Mouse (Mus musculus): ENCODE measurements around the gene Defb19. TPM values are rescaled to one million over a fixed set of nuclear protein-coding genes. Genes with fewer than 3 reads are reported as not detected.

Gene Defb19
- total RNA-seq, 2 experiments from 2014 or later, result not detected

DNA sequence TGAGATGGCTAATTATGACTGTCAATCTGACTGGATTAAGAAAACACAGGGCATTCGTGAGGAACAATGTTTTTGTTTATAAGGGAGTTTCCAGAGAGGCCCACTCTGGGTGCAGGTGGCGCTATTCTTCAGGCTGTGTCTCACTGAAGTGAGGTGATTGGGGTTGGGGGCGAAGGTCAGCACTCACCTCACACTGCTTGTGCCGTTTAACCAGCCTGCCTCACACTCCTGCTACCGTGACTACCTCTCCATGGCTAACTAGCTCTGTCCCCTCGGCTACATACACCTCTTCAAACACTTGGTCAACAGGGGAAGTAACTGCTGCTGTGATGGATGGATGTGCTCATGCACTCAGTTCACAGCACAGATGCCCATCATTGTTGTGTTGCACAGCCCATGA lies 8.9 kb upstream of the Defb19 start:
- no peak for DNase-seq
- intact Hi-C loops (cut with DNase I), result no loop called here

DNA sequence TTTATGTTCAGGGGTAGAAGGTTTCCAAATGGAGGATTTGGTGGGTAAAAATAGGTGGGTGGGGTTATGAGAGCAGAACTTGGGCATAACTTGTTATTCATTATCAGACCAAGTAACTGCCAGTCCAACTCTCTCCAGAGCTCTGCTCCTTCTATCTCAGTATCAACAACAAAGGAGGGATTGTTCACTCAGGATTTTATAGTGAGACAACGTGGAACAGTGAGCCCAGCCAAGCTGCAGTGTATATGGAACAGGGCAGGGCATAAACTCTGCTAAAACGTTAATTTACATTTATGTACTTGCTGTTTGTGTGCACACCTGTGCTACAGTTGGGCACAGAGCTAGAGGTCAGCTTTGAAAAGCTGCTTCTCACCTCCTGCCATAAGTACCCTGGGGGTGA lies 8.3 kb upstream of the Defb19 start:
- intact Hi-C loops (cut with DNase I), result no loop called here
- DNase-seq, result no peak

DNA sequence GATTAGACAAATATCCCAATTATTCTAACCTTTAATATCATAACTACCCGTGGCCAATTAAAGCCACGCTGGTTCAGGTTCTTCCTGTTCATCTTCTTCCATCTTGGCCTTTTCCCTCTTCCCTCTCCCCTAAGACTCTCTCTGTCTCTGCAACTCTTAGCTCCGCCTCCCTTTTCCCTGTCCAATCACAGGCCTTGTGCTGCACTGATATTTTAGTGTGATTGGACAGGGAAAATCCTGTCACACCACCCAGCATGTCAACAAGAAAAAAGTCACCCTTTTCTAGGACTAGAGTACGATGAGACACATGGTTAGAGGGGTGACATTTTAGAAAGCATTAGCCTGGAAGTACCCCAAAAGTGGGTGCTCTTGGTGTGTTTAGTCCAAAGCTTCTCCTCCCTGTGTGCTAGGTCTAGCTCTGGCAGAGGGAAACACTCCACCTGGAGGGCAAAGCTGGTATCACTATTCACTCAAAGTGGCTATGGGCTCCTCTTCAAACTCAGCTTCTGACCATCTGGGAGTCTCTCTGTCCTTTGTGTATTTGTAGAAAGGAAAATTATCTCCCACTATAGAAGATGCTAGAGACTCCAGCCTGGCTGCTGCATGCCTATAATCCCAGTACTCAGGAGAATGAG lies 6.9 kb upstream of the Defb19 start:
- peak in 1 of 2 experiments; percentile 29 for DNase-seq
- intact Hi-C loops (cut with DNase I), result no loop called here

DNA sequence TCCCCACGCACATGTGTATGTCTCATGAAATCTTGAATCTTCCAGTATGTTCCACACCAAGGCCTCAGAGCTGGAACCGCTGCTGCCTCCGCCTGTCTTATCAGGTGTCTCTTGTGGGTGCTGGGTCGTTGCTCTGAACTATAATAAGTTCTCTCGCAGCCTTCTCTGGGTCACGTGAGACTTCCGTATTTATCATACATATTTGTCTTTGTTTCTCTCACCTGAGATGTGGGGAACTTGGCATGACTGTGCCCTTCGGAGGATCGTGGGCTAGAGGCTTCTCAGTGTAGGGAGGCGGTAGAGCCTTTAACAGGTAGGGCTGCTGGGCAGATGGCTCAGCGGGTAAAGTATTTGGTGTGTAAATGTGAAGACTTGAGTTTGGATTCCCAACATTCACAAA lies 500 bp upstream of the Defb19 start:
- DNase-seq, result no peak
- intact Hi-C loops (cut with DNase I), result no loop called here

DNA sequence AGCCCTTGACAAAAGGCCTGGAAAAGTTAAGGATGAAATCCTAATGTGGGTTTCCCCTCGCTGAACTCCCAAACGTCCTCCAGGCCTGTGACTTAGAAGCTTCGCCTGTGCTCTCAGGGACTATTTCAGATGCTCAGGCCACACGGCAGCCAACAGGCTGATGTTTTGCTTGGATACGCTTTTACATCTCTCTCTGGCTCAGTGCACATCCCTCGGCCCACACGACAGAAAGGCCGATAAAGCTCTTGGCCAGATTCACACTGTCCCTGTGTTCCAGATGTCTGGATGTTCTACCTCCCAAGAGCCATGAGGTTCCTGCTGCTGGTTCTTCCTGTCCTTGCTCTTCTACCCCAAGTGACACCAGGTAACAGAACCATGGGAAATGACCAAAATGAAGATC lies 6.6 kb downstream of the Defb19 start:
- intact Hi-C loops (cut with DNase I), result no loop called here
- DNase-seq, result peak in 1 of 2 experiments; percentile 9

DNA sequence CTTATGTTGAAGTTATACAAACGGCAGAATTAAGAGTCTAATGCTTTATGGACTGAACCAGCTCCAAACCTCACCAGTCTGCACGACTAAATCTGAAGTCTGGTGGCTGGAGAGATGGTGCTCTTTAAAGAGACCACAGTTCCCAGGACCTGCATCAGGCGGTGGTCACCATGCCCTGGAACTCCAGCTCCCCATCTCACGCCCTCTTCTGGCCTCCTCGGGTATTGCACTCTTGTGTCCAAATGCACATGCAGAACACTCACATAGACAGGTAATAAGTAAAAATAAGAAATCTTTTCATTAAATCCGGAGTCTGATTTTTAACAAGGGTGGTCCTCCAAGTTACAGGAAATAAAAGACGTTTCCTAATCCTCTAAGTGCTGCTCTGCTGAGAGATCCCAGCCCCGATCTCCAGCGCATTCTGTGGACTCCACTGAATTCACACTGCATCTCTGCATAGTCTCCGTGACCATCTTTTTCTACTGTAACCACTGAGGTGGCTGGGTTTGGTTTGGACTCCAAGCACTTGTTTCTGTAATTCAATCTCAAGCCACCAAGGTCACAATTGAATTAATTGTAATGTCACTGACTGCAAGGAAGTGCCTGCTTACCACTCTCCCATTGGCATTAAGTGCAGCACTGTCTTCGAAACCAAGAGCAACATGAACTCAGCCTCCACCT lies 7.9 kb downstream of the Defb19 start, which contains the start of gene Defb21:
Gene Defb21 (plus strand): TSS at position 631 of the 681 bp plus-strand sequence.
- intact Hi-C loops (cut with DNase I), result no loop called here
- DNase-seq, result peak in 1 of 2 experiments; percentile 14

DNA sequence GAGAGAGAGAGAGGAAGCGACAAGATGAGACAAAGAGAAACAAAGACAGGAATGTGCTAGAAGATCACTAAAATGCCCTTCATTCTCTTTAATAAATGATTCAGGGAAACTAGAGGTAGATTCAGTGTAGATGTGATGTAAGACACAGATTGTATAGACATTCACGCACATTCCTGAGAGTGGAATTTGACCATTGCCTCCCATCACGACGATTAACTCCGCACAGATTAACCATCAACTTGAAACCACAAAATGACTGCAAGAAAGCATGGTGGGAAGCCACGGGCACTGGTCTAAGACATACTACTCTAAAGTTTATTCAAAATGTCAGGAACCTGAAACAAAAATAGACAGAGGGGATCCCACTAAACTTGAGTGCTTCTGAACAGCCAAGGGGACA lies 9.8 kb downstream of the Defb19 start:
- intact Hi-C loops (cut with DNase I), result no loop called here
- no peak for DNase-seq

DNA sequence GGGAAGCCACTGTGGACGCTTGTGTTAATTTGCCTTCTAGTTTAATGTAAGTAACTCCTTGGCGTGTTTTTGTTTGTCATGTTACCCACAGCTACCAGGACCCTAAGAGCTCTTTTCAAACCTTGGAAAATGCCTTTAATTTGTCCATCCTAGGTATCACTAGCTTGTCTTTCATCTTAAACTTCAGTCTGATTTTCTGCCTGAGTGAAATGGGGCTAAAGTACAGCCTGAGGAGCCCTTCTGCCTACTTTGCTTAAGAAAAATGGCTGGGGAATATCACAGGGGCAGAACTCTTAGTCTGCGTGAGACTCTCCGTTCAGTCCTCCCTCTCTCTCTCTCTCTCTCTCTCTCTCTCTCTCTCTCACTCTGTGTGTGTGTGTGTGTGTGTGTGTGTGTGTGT lies 10.2 kb downstream of the Defb19 start:
- intact Hi-C loops (cut with DNase I), result no loop called here
- DNase-seq, result no peak

DNA sequence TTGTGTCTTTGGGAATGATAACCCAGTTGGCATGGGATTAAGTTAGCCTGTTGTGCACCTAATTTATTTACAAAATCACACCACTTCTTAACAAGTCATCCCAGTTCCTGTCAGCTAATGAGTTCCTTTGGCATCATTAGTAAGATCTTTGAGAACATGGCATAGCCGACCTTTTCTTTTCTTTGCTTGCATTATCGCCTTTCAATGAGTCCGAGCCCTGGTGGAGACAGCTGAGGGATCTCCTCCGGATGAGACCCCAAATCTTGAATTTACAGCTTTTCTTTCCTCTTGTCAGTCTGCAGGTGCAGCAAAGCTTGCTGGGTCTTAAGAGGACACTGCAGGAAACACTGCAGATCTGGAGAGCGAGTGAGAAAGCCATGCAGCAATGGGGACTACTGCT lies 11.1 kb downstream of the Defb19 start, which contains the start of gene Gm17416:
Gene Gm17416 (plus strand): TSS at position 301 of the 400 bp plus-strand sequence.
- intact Hi-C loops (cut with DNase I), result no loop called here
- DNase-seq, result no peak

DNA sequence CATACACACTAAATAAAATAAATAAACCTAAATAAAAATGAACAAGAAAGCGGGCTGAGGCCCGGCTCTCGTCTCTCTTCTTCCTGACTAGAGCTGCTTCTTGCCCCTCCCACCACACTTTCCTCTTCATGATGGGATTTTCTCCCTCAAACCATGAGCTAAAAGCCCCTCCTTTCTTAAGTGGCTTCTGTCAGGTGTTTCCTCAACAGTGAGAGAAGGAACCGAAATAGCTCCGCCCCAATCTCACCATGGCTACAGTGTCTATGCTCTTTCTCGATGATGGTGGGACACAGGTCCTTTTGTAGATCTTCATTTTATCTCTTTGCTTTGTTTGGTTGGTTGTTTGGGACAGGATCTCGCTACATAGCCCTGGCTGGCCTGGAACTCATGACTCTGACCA lies 23.5 kb downstream of the Defb19 start:
- intact Hi-C loops (cut with DNase I), result no loop called here
- DNase-seq, result no peak

DNA sequence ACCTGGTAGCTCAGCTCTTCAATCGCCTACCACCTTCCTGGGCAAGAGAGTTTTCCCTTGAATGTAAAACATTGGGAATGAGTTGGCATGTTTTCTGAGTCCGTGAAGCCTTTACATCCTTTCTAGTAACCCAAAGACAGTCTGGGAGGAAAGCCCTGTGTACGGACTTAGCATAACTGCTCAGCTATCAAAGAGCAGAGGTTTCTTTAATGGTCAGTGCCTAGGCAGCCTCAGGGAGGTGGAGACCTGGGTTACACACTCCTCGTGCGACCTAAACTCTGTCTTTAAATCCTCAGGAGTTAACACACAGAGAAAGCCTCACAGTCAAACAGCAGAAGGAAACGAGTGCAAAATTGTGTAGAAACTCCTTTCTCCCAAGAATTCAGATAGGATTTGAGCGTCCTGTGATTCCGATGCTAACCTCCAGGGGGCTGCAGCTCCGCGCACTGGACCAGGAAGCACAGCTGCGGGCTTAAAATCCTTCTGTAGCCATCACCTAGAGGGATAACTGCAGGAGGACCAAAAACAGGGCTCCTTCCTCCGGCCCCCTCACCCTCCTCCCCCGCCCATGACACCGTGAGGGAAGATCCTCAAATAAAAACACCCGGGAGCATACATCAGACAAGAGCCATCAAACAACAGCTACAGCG lies 26.2 kb downstream of the Defb19 start:
- peak; percentile 65 to 77 for DNase-seq
- intact Hi-C loops (cut with DNase I), result loop anchor here (5.0 kb wide), 2 partner anchors 48 to 103 kb away; partner anchors contain the start of gene Defb36

DNA sequence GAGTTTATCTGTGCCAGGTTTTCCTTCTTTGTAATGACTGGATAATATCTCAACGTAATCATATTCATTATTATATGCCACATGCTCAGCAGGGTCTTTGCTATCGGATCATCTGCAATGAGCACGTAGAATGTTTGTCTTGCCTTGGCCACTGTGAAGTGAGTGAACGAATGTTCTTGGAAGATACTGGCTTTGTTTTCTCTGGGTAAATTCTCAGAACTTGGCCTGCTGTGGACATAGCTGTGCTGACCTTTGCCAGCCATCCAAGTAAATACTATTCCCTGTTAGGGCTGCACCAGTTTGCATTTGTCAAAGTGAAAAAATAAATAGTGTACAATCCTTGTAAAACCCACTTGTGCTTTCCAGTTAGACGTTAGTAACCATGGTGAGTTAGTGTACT lies 32.0 kb downstream of the Defb19 start:
- DNase-seq, result no peak
- intact Hi-C loops (cut with DNase I), result no loop called here

DNA sequence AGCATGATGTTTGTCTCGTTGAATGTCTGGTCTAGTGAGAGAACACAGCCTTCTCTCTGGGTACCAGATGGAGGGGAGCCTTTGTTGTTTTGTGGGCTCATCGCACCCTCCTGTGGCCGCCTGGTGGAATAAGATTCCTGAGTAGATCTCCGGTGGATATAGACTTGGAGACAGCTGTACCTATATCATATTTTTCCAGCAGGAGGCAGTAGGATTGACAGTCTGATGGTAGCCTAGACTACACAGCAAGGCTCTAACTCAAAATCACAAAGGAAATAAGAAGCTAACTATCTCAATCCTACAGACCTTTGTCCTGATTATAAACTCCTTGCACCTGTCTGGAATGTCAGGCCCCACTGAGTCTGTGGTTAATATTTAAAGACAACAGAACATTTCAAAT lies 35.4 kb downstream of the Defb19 start:
- intact Hi-C loops (cut with DNase I), result loop anchor here (5.0 kb wide), 2 partner anchors 72 to 92 kb away; no protein-coding TSS in a partner anchor

DNA sequence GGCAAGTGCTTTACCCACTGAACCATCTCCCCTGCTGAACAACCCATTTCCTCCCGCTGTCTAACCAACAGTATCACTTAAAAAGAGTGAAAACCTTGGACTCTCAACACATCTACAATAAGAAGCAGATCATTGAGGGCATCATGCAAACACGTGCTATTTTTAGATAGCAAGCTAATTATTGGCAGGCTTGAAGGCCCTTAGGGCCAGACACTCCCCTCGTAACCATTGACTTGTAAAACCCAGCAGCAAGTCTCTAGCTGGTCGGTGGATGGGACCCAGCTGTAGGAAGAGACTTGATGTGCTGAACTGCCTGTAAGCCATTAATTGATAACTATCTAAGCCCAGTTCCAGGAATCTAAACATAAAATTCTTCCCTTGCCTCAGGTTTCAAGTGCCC lies 36.6 kb downstream of the Defb19 start:
- DNase-seq, result no peak
- intact Hi-C loops (cut with DNase I), result loop anchor here (5.0 kb wide), 2 partner anchors 71 to 91 kb away; no protein-coding TSS in a partner anchor

More for the DNA sequence above, 35.4 kb downstream of the Defb19 start:
- peak in 1 of 2 experiments; percentile 23 for DNase-seq

DNA sequence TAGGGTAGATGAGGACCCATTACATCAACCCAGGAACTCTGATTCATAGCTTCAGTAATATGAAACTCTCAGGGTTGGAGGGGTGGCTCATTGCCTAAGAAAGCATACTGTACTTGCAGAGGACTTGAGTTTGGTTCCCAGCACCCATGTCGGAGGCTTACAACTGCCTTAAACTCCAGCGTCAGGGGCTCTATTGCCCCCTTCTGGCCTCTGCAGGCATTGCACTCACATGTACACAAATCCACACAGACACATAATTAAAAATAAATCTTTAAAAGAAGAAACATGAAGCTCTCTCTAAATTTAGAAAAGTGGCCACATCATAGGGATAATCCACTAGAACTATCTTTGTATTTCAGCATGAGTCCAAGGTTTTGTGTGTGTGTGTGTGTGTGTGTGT lies 37.2 kb downstream of the Defb19 start:
- no peak for DNase-seq
- intact Hi-C loops (cut with DNase I), result loop anchor here (5.0 kb wide), 2 partner anchors 71 to 91 kb away; no protein-coding TSS in a partner anchor

DNA sequence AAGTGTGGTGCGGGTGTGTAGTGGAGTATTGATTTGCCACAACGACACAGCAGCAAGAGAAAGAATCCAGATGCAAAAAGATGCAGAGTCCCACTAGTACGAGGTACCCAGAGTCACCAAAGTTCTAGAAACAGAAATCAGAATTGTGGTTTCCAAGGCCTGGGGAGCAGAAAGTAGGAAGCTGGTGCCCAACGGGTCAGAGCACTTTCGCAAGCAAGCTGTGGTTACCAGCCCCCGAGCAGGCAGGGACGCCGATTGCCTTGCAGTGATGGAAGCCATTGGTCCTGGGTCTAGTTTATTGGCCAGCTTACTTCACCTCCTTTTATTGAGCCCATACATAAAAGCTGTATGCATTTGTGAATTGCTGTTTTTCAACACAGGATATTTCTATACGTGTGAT lies 38.1 kb downstream of the Defb19 start:
- DNase-seq, result no peak
- intact Hi-C loops (cut with DNase I), result loop anchor here (5.0 kb wide), 2 partner anchors 70 to 90 kb away; no protein-coding TSS in a partner anchor

DNA sequence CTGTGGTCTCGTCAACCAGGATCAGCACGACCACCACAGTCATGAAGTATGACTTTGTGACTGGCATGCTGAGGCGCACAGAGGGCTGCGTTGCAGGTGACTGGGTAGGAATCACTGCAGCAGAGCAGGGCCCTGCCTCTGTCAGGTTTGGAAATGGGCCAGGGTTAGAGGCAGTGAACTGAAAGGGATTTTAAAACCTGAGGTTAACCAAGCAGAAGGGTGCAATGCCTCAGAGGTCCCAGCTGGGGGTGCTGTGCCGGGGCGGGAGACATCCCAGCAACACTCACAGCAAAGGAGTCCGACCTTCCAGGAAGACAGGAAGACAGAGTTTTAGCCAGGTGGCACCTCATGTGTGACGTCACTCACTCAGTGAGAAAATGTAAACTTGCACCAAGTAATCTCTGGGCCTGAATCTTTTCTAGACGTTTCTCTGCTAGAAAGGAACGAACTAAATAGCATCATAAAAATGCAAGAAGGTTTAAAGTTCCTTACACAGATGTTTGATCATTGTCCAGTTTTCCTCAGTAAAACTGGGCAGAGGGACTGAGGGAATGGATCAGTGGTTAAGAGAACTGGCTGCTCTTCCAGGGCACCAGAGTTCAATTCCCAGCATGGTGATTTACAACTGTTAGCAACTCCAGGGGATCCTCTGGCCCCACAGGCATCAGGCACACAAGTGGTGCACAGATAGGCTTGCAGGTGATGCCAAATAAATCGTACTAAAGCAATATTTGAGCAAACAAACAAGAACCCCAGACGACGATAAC lies 40.0 kb downstream of the Defb19 start, which contains the start of gene Defb29:
Gene Defb29 (minus strand): TSS at position 155 of the 767 bp plus-strand sequence.
- DNase-seq, result no peak
- intact Hi-C loops (cut with DNase I), result loop anchor here (5.0 kb wide), 2 partner anchors 68 to 88 kb away; no protein-coding TSS in a partner anchor
